Mouse (Mus musculus): ENCODE results near the gene Spin1. TPM values are rescaled to one million over a fixed set of nuclear protein-coding genes. Genes with fewer than 3 reads are reported as not detected.
A peak's percentile ranks its signal among the peaks of the same experiment; 100 is the strongest.
"Not testable (repeated sequence)": the region's sequence is repeated elsewhere in the genome, so short reads cannot be mapped to it uniquely, and the experiment has no call there.

Gene Spin1
- polyA plus RNA-seq, 3 experiments from 2014 or later: 38.9 to 41.7 (median 40.0) TPM

- ATAC-seq: no peak
Measured at GRCm38 (mm10) chr13:51095196-51095715, 5.4 kb upstream of the Spin1 start.

GRCm38 (mm10) chr13:51096644-51097043 is 4.0 kb upstream of the Spin1 start:
- no peak for ATAC-seq

GRCm38 (mm10) chr13:51099560-51100232 is 984 bp upstream of the Spin1 start:
- ATAC-seq: no peak

- peak; percentile 48 for ATAC-seq
Measured at GRCm38 (mm10) chr13:51101016-51101776, 516 bp downstream of the Spin1 start.

GRCm38 (mm10) chr13:51101777-51102132 is 1.1 kb downstream of the Spin1 start:
- ATAC-seq: peak; percentile 68

GRCm38 (mm10) chr13:51103111-51103725 is 2.5 kb downstream of the Spin1 start:
- no peak for ATAC-seq

GRCm38 (mm10) chr13:51103861-51104650 is 3.4 kb downstream of the Spin1 start:
- no peak for ATAC-seq

- ATAC-seq: no peak
Measured at GRCm38 (mm10) chr13:51105861-51106655, 5.4 kb downstream of the Spin1 start.

GRCm38 (mm10) chr13:51106816-51107215 is 6.1 kb downstream of the Spin1 start:
- no peak for ATAC-seq

- ATAC-seq: no peak
Measured at GRCm38 (mm10) chr13:51109517-51109916, 8.8 kb downstream of the Spin1 start.

GRCm38 (mm10) chr13:51114398-51114797 is 13.7 kb downstream of the Spin1 start:
- ATAC-seq: not testable (repeated sequence)

GRCm38 (mm10) chr13:51115762-51116161 is 15.1 kb downstream of the Spin1 start:
- peak; percentile 62 for ATAC-seq

GRCm38 (mm10) chr13:51120734-51121133 is 20.1 kb downstream of the Spin1 start:
- ATAC-seq: no peak

GRCm38 (mm10) chr13:51121966-51122365 is 21.3 kb downstream of the Spin1 start:
- ATAC-seq: no peak

GRCm38 (mm10) chr13:51122771-51123170 is 22.1 kb downstream of the Spin1 start:
- ATAC-seq: no peak

- ATAC-seq: no peak
Measured at GRCm38 (mm10) chr13:51125357-51125756, 24.7 kb downstream of the Spin1 start.

GRCm38 (mm10) chr13:51127906-51128305 is 27.2 kb downstream of the Spin1 start:
- ATAC-seq: no peak

GRCm38 (mm10) chr13:51128417-51128816 is 27.7 kb downstream of the Spin1 start:
- no peak for ATAC-seq

GRCm38 (mm10) chr13:51131179-51131578 is 30.5 kb downstream of the Spin1 start:
- no peak for ATAC-seq

GRCm38 (mm10) chr13:51136315-51136714 is 35.6 kb downstream of the Spin1 start:
- ATAC-seq: no peak

- no peak for ATAC-seq
Measured at GRCm38 (mm10) chr13:51136996-51137701, 36.5 kb downstream of the Spin1 start.
